Mouse (Mus musculus) kidney, embryonic 15.5 days (tissue): ENCODE measurements around the gene Amd1. TPM values are rescaled to one million over a fixed set of nuclear protein-coding genes. Genes with fewer than 3 reads are reported as not detected.
A peak's percentile ranks its signal among the peaks of the same experiment; 100 is the strongest.

Experiments used
- ATAC-seq: fragments of 200-750 bp; cut with Nextera tagmentation; replicated peaks from 2 replicates; pipeline ENCODE4 v1.8.0; 2017; ENCODE audit warnings: moderate TSS enrichment; ENCODE audit not compliant: low FRiP score
- H3K27ac ChIP-seq: fragments of 300-500 bp; sonication (generic); 2 replicates; pipeline ENCODE4 v1.5.1; 2015; ENCODE audit warnings: mild to moderate bottlenecking, inconsistent platforms
- H3K27me3 ChIP-seq: fragments of 300-500 bp; sonication (generic); 2 replicates; pipeline ENCODE4 v1.6.1; 2015; ENCODE audit warnings: inconsistent platforms
- H3K36me3 ChIP-seq: fragments of 300-500 bp; sonication (generic); 2 replicates; pipeline ENCODE4 v1.6.1; 2015; ENCODE audit warnings: inconsistent platforms
- H3K4me1 ChIP-seq: fragments of 300-500 bp; sonication (generic); 2 replicates; pipeline ENCODE4 v1.6.1; 2015; ENCODE audit warnings: inconsistent platforms
- H3K4me2 ChIP-seq: fragments of 300-500 bp; sonication (generic); 2 replicates; pipeline ENCODE4 v1.6.1; 2015; ENCODE audit warnings: moderate library complexity, mild to moderate bottlenecking, inconsistent platforms
- H3K4me3 ChIP-seq: fragments of 300-500 bp; sonication (generic); replicated peaks from 2 replicates; pipeline ENCODE4 v1.5.1; 2015; ENCODE audit warnings: mild to moderate bottlenecking, inconsistent platforms
- H3K9ac ChIP-seq: fragments of 300-500 bp; sonication (generic); 2 replicates; pipeline ENCODE4 v1.6.1; 2015; ENCODE audit warnings: mild to moderate bottlenecking, inconsistent platforms
- H3K9me3 ChIP-seq: fragments of 300-500 bp; sonication (generic); replicated peaks from 2 replicates; pipeline ENCODE4 v1.6.1; 2016; ENCODE audit warnings: inconsistent platforms
- WGBS: fragments of 180-500 bp; shearing (Covaris S2); methylation state at CpG from one replicate; pipeline ENCODE4 v1.1.7; 2015; ENCODE audit warnings: mixed read lengths; 5-methylcytosine and 5-hydroxymethylcytosine counted together
- polyA plus RNA-seq: library from polyadenylated mRNA; unstranded; fragments of >200 nt; fragmentation: Nextera tagmentation; extraction: Ambion mirVana; gene quantifications from 2 replicates; pipeline ENCODE4 v1.2.1, GENCODE M21; 2015

Amd1 gene
- 64.6 and 65.5 TPM in 2 replicates for polyA plus RNA-seq

DNA sequence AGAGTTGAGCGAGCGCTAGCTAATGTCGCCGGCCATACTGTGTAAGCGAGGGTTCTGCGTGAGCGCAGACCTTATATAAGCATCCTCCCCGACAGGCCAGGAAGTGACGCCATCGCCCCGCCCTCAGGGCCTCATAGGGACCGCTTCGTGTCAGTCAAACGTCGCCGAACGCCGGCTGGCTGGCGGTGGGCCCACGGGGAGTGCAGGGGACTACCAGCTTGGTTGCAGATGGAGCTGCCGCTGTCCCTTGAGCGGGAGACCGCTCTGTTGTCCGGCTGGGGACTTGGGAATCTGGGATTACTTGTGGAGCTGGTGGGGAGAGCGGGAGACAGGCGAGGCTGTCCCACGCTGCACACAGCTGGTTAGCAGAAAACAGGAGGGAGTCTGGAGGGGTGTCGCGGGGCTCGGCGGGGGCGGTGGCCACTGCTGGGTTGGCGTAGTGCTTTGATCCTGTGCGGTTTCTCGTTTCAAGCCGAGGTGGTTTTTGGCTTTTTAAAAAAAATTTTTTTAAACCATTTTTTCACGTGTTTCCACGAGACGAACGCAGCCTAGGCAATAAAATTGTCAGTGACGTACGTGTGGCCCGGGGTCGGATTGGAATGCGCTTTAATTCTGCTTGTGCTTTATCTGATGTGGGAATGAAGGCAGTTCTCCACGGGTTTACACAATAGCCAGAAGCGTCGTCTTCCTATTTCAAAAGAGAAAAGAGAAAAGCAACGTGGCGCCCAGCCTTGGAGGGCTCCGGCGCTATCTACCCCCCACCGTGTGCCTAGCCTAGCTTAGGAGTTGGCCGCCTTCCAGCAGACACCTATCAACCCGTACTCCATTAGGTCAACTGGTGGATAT, at the start of gene Amd1:
Gene Amd1 (minus strand): TSS at position 47 of the 846 bp plus-strand sequence.
- H3K9me3 ChIP-seq: 0 out of 2 replicates have a peak, but pooled peaks cover 8% of the 10 kb centered on the region
- H3K36me3 ChIP-seq: no peaks in the 10 kb centered on the region
- no peaks in the 10 kb centered on the region for H3K27me3 ChIP-seq
- under 1% methylated on average over 55 of the region's 55 CpGs for WGBS
- H3K27ac ChIP-seq: peak within 1 kb of the TSS; percentile 99
- H3K4me3 ChIP-seq: peak within 1 kb of the TSS; percentile 97
- ATAC-seq: peak; percentile 97
- peaks cover 27% of the 10 kb centered on the region for H3K4me1 ChIP-seq
- H3K9ac ChIP-seq: peak within 1 kb of the TSS; percentile 95
- H3K4me2 ChIP-seq: peak within 1 kb of the TSS; percentile 77

- ATAC-seq: no peak
- Histone ChIP-seq H3K4me3 (peak overlapping the region; percentile 88; the same call in 1 of the 2 replicates), H3K9me3 (no peaks in the 10 kb centered on the region), H3K27ac (no peak overlapping the region), H3K27me3 (no peaks in the 10 kb centered on the region), H3K4me2 (peak overlapping the region; percentile 73; the same call in 1 of the 2 replicates), H3K4me1 (peaks cover 21% of the 10 kb centered on the region), H3K9ac (no peak overlapping the region), H3K36me3 (no peaks in the 10 kb centered on the region)
- WGBS: 79% methylated on average over 4 of the region's 4 CpGs
Observed at GRCm38 (mm10) chr10:40351156-40351555, 49.2 kb upstream of the Amd1 start.

DNA sequence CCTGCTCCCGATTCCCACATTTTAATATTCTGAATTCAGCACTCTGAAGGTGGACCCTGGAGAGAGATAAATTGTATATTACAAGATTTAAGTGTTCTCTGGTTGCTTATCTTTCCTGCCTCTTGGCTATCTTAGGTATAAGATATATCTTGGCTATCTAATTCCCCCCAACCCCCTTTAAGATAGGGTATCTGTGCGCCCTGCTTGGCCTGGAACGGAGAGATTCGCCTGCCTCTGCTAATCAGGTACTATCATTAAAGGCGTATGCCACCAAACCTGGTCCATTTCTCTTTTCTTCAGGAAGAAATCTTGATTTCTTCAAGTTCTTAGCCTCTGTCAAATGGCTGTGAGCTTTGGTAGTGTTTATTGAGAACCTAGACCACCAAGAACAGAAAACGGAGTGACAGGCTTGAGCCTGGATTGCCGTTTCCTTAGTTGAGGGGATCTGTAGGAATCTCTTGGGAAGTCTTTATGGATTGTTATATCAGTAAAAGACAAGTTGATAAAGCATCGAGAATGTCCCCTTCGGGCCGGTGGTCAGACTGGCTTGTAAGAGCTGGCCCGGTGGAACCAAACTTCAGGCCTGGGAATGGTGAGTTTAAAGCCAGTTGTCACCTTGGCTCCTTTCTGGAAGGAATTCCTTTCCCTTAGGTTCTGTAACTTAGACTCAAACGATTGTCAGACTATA, 48.4 kb upstream of the Amd1 start:
- no peaks in the 10 kb centered on the region for H3K27me3 ChIP-seq
- peak overlapping the region; percentile 88 for H3K4me3 ChIP-seq
- H3K4me1 ChIP-seq: peaks cover 21% of the 10 kb centered on the region
- H3K9me3 ChIP-seq: no peaks in the 10 kb centered on the region
- peak overlapping the region; percentile 73 for H3K4me2 ChIP-seq
- WGBS: 48% methylated on average over 12 of the region's 12 CpGs
- no peak for ATAC-seq
- H3K36me3 ChIP-seq: no peaks in the 10 kb centered on the region
- H3K9ac ChIP-seq: peak overlapping the region; percentile 89
- peak overlapping the region; percentile 95 for H3K27ac ChIP-seq

DNA sequence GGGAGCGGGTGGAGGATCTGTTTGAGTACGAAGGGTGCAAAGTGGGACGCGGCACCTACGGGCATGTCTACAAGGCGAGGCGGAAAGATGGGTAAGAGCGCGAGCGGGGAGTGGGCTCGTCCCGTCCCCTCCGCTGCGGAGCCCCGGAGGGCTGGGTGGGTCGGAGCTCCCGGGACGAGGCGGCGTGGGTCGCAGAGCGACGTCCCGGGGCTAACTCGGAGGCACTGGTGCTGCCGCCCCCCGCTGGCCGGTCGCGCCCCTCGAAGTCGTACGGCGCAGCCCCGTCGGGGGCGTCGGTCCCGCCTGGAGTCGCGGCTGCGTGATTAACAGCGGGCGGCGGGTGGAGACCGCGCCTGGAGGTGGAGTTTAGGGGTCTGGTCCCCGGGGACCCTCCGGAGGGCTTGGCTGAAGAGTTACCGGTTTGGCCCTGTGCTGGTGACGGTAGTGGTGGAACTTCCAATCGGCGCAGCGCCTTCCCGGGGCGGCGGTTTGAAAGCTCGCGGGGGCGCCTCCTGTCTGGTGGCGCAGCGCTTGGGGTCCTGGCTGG, 47.7 kb upstream of the Amd1 start:
- H3K36me3 ChIP-seq: no peaks in the 10 kb centered on the region
- H3K4me3 ChIP-seq: peak overlapping the region; percentile 88
- H3K9ac ChIP-seq: peak overlapping the region; percentile 89
- H3K9me3 ChIP-seq: no peaks in the 10 kb centered on the region
- no peaks in the 10 kb centered on the region for H3K27me3 ChIP-seq
- H3K4me1 ChIP-seq: peaks cover 21% of the 10 kb centered on the region
- ATAC-seq: peak; percentile 43
- under 1% methylated on average over 60 of the region's 62 CpGs for WGBS
- H3K4me2 ChIP-seq: peak overlapping the region; percentile 73
- peak overlapping the region; percentile 95 for H3K27ac ChIP-seq

GRCm38 (mm10) chr10:40348566-40349536, 46.9 kb upstream of the Amd1 start:
- Histone ChIP-seq H3K36me3 (no peaks in the 10 kb centered on the region), H3K27me3 (no peaks in the 10 kb centered on the region), H3K9me3 (no peaks in the 10 kb centered on the region), H3K4me3 (peak overlapping the region; percentile 88), H3K4me1 (peaks cover 21% of the 10 kb centered on the region), H3K27ac (peak overlapping the region; percentile 95), H3K4me2 (peak overlapping the region; percentile 73), H3K9ac (peak overlapping the region; percentile 89)
- under 1% methylated on average over 69 of the region's 76 CpGs for WGBS
- peak; percentile 99 for ATAC-seq

DNA sequence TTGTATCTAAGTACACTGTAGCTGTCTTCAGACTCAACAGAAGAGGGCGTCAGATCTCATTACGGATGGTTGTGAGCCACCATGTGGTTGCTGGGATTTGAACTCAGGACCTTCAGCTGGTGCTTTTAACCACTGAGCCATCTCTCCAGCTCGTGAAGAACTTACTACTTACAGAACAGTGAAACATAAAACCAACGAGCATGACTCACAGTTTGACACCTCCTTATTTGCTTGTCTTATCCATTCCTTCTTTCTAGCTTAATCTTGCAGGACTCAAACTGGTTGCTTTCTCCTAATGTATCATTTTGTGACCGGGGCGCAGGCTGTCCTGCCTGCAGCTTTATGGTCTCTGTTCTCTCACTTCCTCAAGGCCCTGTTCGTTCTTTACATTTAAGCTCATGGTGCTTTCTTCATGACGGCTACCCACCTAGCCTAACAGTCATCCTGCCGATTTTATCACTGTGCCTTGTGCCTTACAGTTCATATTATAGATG, 45.5 kb upstream of the Amd1 start:
- Histone ChIP-seq H3K36me3 (no peaks in the 10 kb centered on the region), H3K4me2 (peak overlapping the region; percentile 73), H3K4me1 (peaks cover 21% of the 10 kb centered on the region), H3K27ac (no peak overlapping the region; the same call in 1 of the 2 replicates), H3K27me3 (no peaks in the 10 kb centered on the region), H3K9ac (no peak overlapping the region), H3K9me3 (no peaks in the 10 kb centered on the region), H3K4me3 (peak overlapping the region; percentile 88; the same call in 1 of the 2 replicates)
- WGBS: 59% methylated on average over 9 of the region's 9 CpGs
- no peak for ATAC-seq

GRCm38 (mm10) chr10:40346776-40347403, 44.9 kb upstream of the Amd1 start:
- Histone ChIP-seq H3K27ac (no peak overlapping the region), H3K9ac (no peak overlapping the region), H3K4me3 (no peak overlapping the region), H3K4me2 (no peak overlapping the region), H3K36me3 (no peaks in the 10 kb centered on the region), H3K9me3 (no peaks in the 10 kb centered on the region), H3K27me3 (no peaks in the 10 kb centered on the region), H3K4me1 (peaks cover 21% of the 10 kb centered on the region)
- 79% methylated on average over 3 of the region's 3 CpGs for WGBS
- no peak for ATAC-seq

GRCm38 (mm10) chr10:40342036-40342435, 40.0 kb upstream of the Amd1 start:
- Histone ChIP-seq H3K36me3 (no peaks in the 10 kb centered on the region), H3K4me3 (no peak overlapping the region), H3K27ac (no peak overlapping the region), H3K4me2 (no peak overlapping the region), H3K9ac (no peak overlapping the region), H3K9me3 (no peaks in the 10 kb centered on the region), H3K4me1 (peaks cover 5% of the 10 kb centered on the region; the same call in 1 of the 2 replicates), H3K27me3 (no peaks in the 10 kb centered on the region)
- 60% methylated on average over 4 of the region's 4 CpGs for WGBS
- ATAC-seq: no peak

DNA sequence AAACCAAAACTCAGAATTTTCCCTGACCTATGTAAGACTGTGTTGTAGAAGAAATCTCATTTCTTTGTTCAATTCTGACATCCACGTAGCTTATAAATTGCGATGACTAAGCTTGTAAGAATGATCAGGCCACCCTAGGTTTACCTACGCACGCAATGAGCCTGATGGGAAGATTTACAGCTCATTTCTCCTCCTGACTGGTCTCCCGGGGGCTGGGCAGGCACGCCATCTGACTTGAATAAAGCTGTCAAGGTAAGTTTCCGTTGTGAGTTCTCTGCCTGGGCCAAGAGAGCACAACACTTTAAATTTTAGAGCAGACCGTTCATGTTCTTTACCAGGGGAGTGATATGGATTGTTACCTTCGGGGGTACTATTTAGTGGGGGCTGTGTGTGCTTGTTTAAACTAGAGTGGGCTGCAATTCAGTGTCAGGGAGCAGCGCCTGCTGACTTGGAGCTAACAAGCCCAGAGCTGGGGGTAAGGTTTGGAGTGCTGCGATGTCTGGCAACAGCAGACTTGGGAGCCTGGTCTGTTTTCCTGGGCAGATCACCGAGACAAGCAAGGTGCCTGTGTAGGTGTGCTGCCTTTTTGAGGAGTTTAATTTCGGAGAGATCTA, 37.5 kb upstream of the Amd1 start, which contains the start of gene Cdk19:
Gene Cdk19 (plus strand): TSS at position 214 of the 614 bp plus-strand sequence.
- no peaks in the 10 kb centered on the region for H3K27me3 ChIP-seq
- 17% methylated on average over 13 of the region's 13 CpGs for WGBS
- no peak within 1 kb of the TSS for H3K27ac ChIP-seq
- H3K9me3 ChIP-seq: no peaks in the 10 kb centered on the region
- H3K4me3 ChIP-seq: no peak within 1 kb of the TSS
- H3K36me3 ChIP-seq: no peaks in the 10 kb centered on the region
- H3K4me2 ChIP-seq: peak within 1 kb of the TSS; percentile 8; the same call in 1 of the 2 replicates
- peaks cover 5% of the 10 kb centered on the region; the same call in 1 of the 2 replicates for H3K4me1 ChIP-seq
- H3K9ac ChIP-seq: no peak within 1 kb of the TSS
- ATAC-seq: no peak

GRCm38 (mm10) chr10:40332864-40333263, 30.9 kb upstream of the Amd1 start:
- no peaks in the 10 kb centered on the region for H3K9me3 ChIP-seq
- no peak for ATAC-seq
- H3K36me3 ChIP-seq: no peaks in the 10 kb centered on the region
- no peak overlapping the region for H3K4me3 ChIP-seq
- no peak overlapping the region for H3K4me2 ChIP-seq
- no peak overlapping the region for H3K27ac ChIP-seq
- 81% methylated on average over 6 of the region's 6 CpGs for WGBS
- no peak overlapping the region for H3K9ac ChIP-seq
- H3K27me3 ChIP-seq: no peaks in the 10 kb centered on the region
- no peaks in the 10 kb centered on the region for H3K4me1 ChIP-seq
